Mouse (Mus musculus): Measurements from ENCODE around the gene Fam53b. TPM values are rescaled to one million over a fixed set of nuclear protein-coding genes. Genes with fewer than 3 reads are reported as not detected.

The Fam53b gene
- polyA plus RNA-seq, 1 experiment from 2014 or later: 11.9 TPM

GRCm38 (mm10) chr7:132842455-132842854 lies 28.8 kb upstream of the Fam53b start:
- Histone ChIP-seq H3K27me3 (ENCODE audit: control insufficient read depth, insufficient read depth, low read length) (no peaks in the 10 kb centered on the region), H3K4me1 (ENCODE audit: control insufficient read depth, insufficient read depth, low read length) (no peaks in the 10 kb centered on the region), H3K27ac (ENCODE audit: low read depth, low read length) (no peak overlapping the region), H3K4me3 (ENCODE audit: low read depth, low read length) (no peak overlapping the region), H3K9me3 (replicated peaks; ENCODE audit: control insufficient read depth, low read length) (no peaks in the 10 kb centered on the region), H3K36me3 (ENCODE audit: control insufficient read depth, insufficient read depth, low read length) (no peaks in the 10 kb centered on the region), H3K4me2 (no peak overlapping the region), H3K9ac (ENCODE audit: low read depth, low read length) (no peak overlapping the region)
- no peak for ATAC-seq (replicated peaks; ENCODE audit: insufficient number of reproducible peaks, low FRiP score, low TSS enrichment)
- 86% methylated on average over 1 of the region's 1 CpGs for WGBS (ENCODE audit: insufficient replicate concordance)

- H3K9ac ChIP-seq (ENCODE audit: low read depth, low read length): no peak overlapping the region
- H3K4me2 ChIP-seq: no peak overlapping the region
- no peaks in the 10 kb centered on the region for H3K4me1 ChIP-seq (ENCODE audit: control insufficient read depth, insufficient read depth, low read length)
- no peaks in the 10 kb centered on the region for H3K27me3 ChIP-seq (ENCODE audit: control insufficient read depth, insufficient read depth, low read length)
- no peak for ATAC-seq (replicated peaks; ENCODE audit: insufficient number of reproducible peaks, low FRiP score, low TSS enrichment)
- H3K9me3 ChIP-seq (replicated peaks; ENCODE audit: control insufficient read depth, low read length): no peaks in the 10 kb centered on the region
- H3K4me3 ChIP-seq (ENCODE audit: low read depth, low read length): no peak overlapping the region
- 27% methylated on average over 5 of the region's 5 CpGs for WGBS (ENCODE audit: insufficient replicate concordance)
- H3K36me3 ChIP-seq (ENCODE audit: control insufficient read depth, insufficient read depth, low read length): no peaks in the 10 kb centered on the region
- H3K27ac ChIP-seq (ENCODE audit: low read depth, low read length): no peak overlapping the region
Measured at GRCm38 (mm10) chr7:132841287-132841686, 27.6 kb upstream of the Fam53b start.

GRCm38 (mm10) chr7:132830955-132831354 lies 17.3 kb upstream of the Fam53b start:
- H3K4me1 ChIP-seq (ENCODE audit: control insufficient read depth, insufficient read depth, low read length): no peaks in the 10 kb centered on the region
- H3K4me2 ChIP-seq: no peak overlapping the region
- H3K36me3 ChIP-seq (ENCODE audit: control insufficient read depth, insufficient read depth, low read length): peaks cover 11% of the 10 kb centered on the region
- H3K4me3 ChIP-seq (ENCODE audit: low read depth, low read length): no peak overlapping the region
- WGBS (ENCODE audit: insufficient replicate concordance): 81% methylated on average over 4 of the region's 4 CpGs
- H3K27me3 ChIP-seq (ENCODE audit: control insufficient read depth, insufficient read depth, low read length): no peaks in the 10 kb centered on the region
- H3K9ac ChIP-seq (ENCODE audit: low read depth, low read length): no peak overlapping the region
- ATAC-seq (replicated peaks; ENCODE audit: insufficient number of reproducible peaks, low FRiP score, low TSS enrichment): no peak
- H3K27ac ChIP-seq (ENCODE audit: low read depth, low read length): no peak overlapping the region
- H3K9me3 ChIP-seq (replicated peaks; ENCODE audit: control insufficient read depth, low read length): no peaks in the 10 kb centered on the region

GRCm38 (mm10) chr7:132824346-132825022 lies 10.8 kb upstream of the Fam53b start:
- WGBS (ENCODE audit: insufficient replicate concordance): 12% methylated on average over 1 of the region's 1 CpGs
- Histone ChIP-seq H3K27ac (ENCODE audit: low read depth, low read length) (no peak overlapping the region), H3K9ac (ENCODE audit: low read depth, low read length) (no peak overlapping the region), H3K27me3 (ENCODE audit: control insufficient read depth, insufficient read depth, low read length) (no peaks in the 10 kb centered on the region), H3K4me1 (ENCODE audit: control insufficient read depth, insufficient read depth, low read length) (no peaks in the 10 kb centered on the region), H3K9me3 (replicated peaks; ENCODE audit: control insufficient read depth, low read length) (no peaks in the 10 kb centered on the region), H3K4me2 (no peak overlapping the region), H3K36me3 (ENCODE audit: control insufficient read depth, insufficient read depth, low read length) (peaks cover 4% of the 10 kb centered on the region; the same call in 1 of the 2 replicates), H3K4me3 (ENCODE audit: low read depth, low read length) (no peak overlapping the region)
- ATAC-seq (replicated peaks; ENCODE audit: insufficient number of reproducible peaks, low FRiP score, low TSS enrichment): no peak

- H3K27ac ChIP-seq (ENCODE audit: low read depth, low read length): no peak overlapping the region
- H3K36me3 ChIP-seq (ENCODE audit: control insufficient read depth, insufficient read depth, low read length): peaks cover 4% of the 10 kb centered on the region; the same call in 1 of the 2 replicates
- no peaks in the 10 kb centered on the region for H3K4me1 ChIP-seq (ENCODE audit: control insufficient read depth, insufficient read depth, low read length)
- no peak for ATAC-seq (replicated peaks; ENCODE audit: insufficient number of reproducible peaks, low FRiP score, low TSS enrichment)
- no peak overlapping the region for H3K4me2 ChIP-seq
- H3K9me3 ChIP-seq (replicated peaks; ENCODE audit: control insufficient read depth, low read length): no peaks in the 10 kb centered on the region
- H3K4me3 ChIP-seq (ENCODE audit: low read depth, low read length): no peak overlapping the region
- no peaks in the 10 kb centered on the region for H3K27me3 ChIP-seq (ENCODE audit: control insufficient read depth, insufficient read depth, low read length)
- H3K9ac ChIP-seq (ENCODE audit: low read depth, low read length): no peak overlapping the region
Measured at GRCm38 (mm10) chr7:132823832-132824231, 10.1 kb upstream of the Fam53b start.

- 75% methylated on average over 3 of the region's 3 CpGs for WGBS (ENCODE audit: insufficient replicate concordance)
- Histone ChIP-seq H3K9ac (ENCODE audit: low read depth, low read length) (no peak overlapping the region), H3K9me3 (replicated peaks; ENCODE audit: control insufficient read depth, low read length) (no peaks in the 10 kb centered on the region), H3K4me3 (ENCODE audit: low read depth, low read length) (no peak overlapping the region), H3K27me3 (ENCODE audit: control insufficient read depth, insufficient read depth, low read length) (no peaks in the 10 kb centered on the region), H3K4me1 (ENCODE audit: control insufficient read depth, insufficient read depth, low read length) (no peaks in the 10 kb centered on the region), H3K27ac (ENCODE audit: low read depth, low read length) (no peak overlapping the region), H3K36me3 (ENCODE audit: control insufficient read depth, insufficient read depth, low read length) (no peaks in the 10 kb centered on the region; the same call in 1 of the 2 replicates), H3K4me2 (no peak overlapping the region)
- ATAC-seq (replicated peaks; ENCODE audit: insufficient number of reproducible peaks, low FRiP score, low TSS enrichment): no peak
Measured at GRCm38 (mm10) chr7:132820692-132821091, 7.0 kb upstream of the Fam53b start.

GRCm38 (mm10) chr7:132817056-132817455 lies 3.4 kb upstream of the Fam53b start:
- Histone ChIP-seq H3K36me3 (ENCODE audit: control insufficient read depth, insufficient read depth, low read length) (no peaks in the 10 kb centered on the region), H3K9me3 (replicated peaks; ENCODE audit: control insufficient read depth, low read length) (no peaks in the 10 kb centered on the region), H3K9ac (ENCODE audit: low read depth, low read length) (no peak overlapping the region), H3K4me2 (no peak overlapping the region), H3K4me1 (ENCODE audit: control insufficient read depth, insufficient read depth, low read length) (no peaks in the 10 kb centered on the region; the same call in 1 of the 2 replicates), H3K27ac (ENCODE audit: low read depth, low read length) (no peak overlapping the region), H3K27me3 (ENCODE audit: control insufficient read depth, insufficient read depth, low read length) (no peaks in the 10 kb centered on the region), H3K4me3 (ENCODE audit: low read depth, low read length) (no peak overlapping the region)
- ATAC-seq (replicated peaks; ENCODE audit: insufficient number of reproducible peaks, low FRiP score, low TSS enrichment): no peak
- WGBS (ENCODE audit: insufficient replicate concordance): 91% methylated on average over 6 of the region's 6 CpGs

GRCm38 (mm10) chr7:132816528-132816927 lies 2.8 kb upstream of the Fam53b start:
- no peak overlapping the region for H3K9ac ChIP-seq (ENCODE audit: low read depth, low read length)
- H3K27ac ChIP-seq (ENCODE audit: low read depth, low read length): no peak overlapping the region
- H3K9me3 ChIP-seq (replicated peaks; ENCODE audit: control insufficient read depth, low read length): no peaks in the 10 kb centered on the region
- no peak overlapping the region for H3K4me2 ChIP-seq
- WGBS (ENCODE audit: insufficient replicate concordance): 86% methylated on average over 2 of the region's 2 CpGs
- H3K27me3 ChIP-seq (ENCODE audit: control insufficient read depth, insufficient read depth, low read length): no peaks in the 10 kb centered on the region
- H3K36me3 ChIP-seq (ENCODE audit: control insufficient read depth, insufficient read depth, low read length): no peaks in the 10 kb centered on the region
- H3K4me3 ChIP-seq (ENCODE audit: low read depth, low read length): no peak overlapping the region
- peaks cover 2% of the 10 kb centered on the region; the same call in 1 of the 2 replicates for H3K4me1 ChIP-seq (ENCODE audit: control insufficient read depth, insufficient read depth, low read length)
- no peak for ATAC-seq (replicated peaks; ENCODE audit: insufficient number of reproducible peaks, low FRiP score, low TSS enrichment)

GRCm38 (mm10) chr7:132815081-132815480 lies 1.4 kb upstream of the Fam53b start:
- 80% methylated on average over 5 of the region's 5 CpGs for WGBS (ENCODE audit: insufficient replicate concordance)
- no peaks in the 10 kb centered on the region for H3K36me3 ChIP-seq (ENCODE audit: control insufficient read depth, insufficient read depth, low read length)
- H3K27me3 ChIP-seq (ENCODE audit: control insufficient read depth, insufficient read depth, low read length): no peaks in the 10 kb centered on the region
- H3K9ac ChIP-seq (ENCODE audit: low read depth, low read length): no peak overlapping the region
- peaks cover 10% of the 10 kb centered on the region for H3K4me1 ChIP-seq (ENCODE audit: control insufficient read depth, insufficient read depth, low read length)
- H3K4me3 ChIP-seq (ENCODE audit: low read depth, low read length): no peak overlapping the region
- no peak overlapping the region for H3K27ac ChIP-seq (ENCODE audit: low read depth, low read length)
- no peak overlapping the region for H3K4me2 ChIP-seq
- no peaks in the 10 kb centered on the region for H3K9me3 ChIP-seq (replicated peaks; ENCODE audit: control insufficient read depth, low read length)
- no peak for ATAC-seq (replicated peaks; ENCODE audit: insufficient number of reproducible peaks, low FRiP score, low TSS enrichment)
